Mouse (Mus musculus) 416B (cell line): ENCODE results near the gene Ubl4b.

ENCODE experiments used
- DNase-seq: peaks from one replicate; pipeline ENCODE4 v3.0.0; 2011; ENCODE audit warnings: low read depth

Gene Ubl4b

GRCm38 (mm10) chr3:107568721-107569120 is 13.8 kb upstream of the Ubl4b start:
- no peak for DNase-seq

- DNase-seq, result peak; percentile 56
Measured at GRCm38 (mm10) chr3:107567766-107568165, 12.9 kb upstream of the Ubl4b start.

- no peak for DNase-seq
Measured at GRCm38 (mm10) chr3:107565331-107565730, 10.5 kb upstream of the Ubl4b start.

- DNase-seq, result no peak
Measured at GRCm38 (mm10) chr3:107563880-107564279, 9.0 kb upstream of the Ubl4b start.

GRCm38 (mm10) chr3:107562591-107562990 is 7.7 kb upstream of the Ubl4b start:
- no peak for DNase-seq

- DNase-seq, result no peak
Measured at GRCm38 (mm10) chr3:107562104-107562503, 7.2 kb upstream of the Ubl4b start.

GRCm38 (mm10) chr3:107559183-107559582 is 4.3 kb upstream of the Ubl4b start:
- peak; percentile 66 for DNase-seq

- DNase-seq, result no peak
Measured at GRCm38 (mm10) chr3:107558740-107559139, 3.9 kb upstream of the Ubl4b start.

- DNase-seq, result peak; percentile 68
Measured at GRCm38 (mm10) chr3:107550409-107551049, 4.3 kb downstream of the Ubl4b start.

- DNase-seq, result no peak
Measured at GRCm38 (mm10) chr3:107546956-107547355, 7.9 kb downstream of the Ubl4b start.

- DNase-seq, result no peak
Measured at GRCm38 (mm10) chr3:107545716-107546412, 9.0 kb downstream of the Ubl4b start.

- DNase-seq, result no peak
Measured at GRCm38 (mm10) chr3:107545278-107545677, 9.6 kb downstream of the Ubl4b start.

GRCm38 (mm10) chr3:107543158-107544080 is 11.5 kb downstream of the Ubl4b start:
- DNase-seq, result no peak

GRCm38 (mm10) chr3:107542584-107542983 is 12.3 kb downstream of the Ubl4b start:
- DNase-seq, result no peak

GRCm38 (mm10) chr3:107537504-107537889 is 17.4 kb downstream of the Ubl4b start:
- no peak for DNase-seq

GRCm38 (mm10) chr3:107536810-107537503 is 17.9 kb downstream of the Ubl4b start:
- DNase-seq, result no peak

GRCm38 (mm10) chr3:107534951-107535350 is 19.9 kb downstream of the Ubl4b start:
- DNase-seq, result peak; percentile 24

- DNase-seq, result no peak
Measured at GRCm38 (mm10) chr3:107533532-107533931, 21.3 kb downstream of the Ubl4b start.

GRCm38 (mm10) chr3:107530581-107530980 is 24.3 kb downstream of the Ubl4b start:
- no peak for DNase-seq

GRCm38 (mm10) chr3:107529182-107529581 is 25.7 kb downstream of the Ubl4b start:
- peak; percentile 19 for DNase-seq

- no peak for DNase-seq
Measured at GRCm38 (mm10) chr3:107528401-107529118, 26.3 kb downstream of the Ubl4b start.
